Mouse (Mus musculus) lung, adult 2 months (tissue): ENCODE measurements around the gene Klk13.
"Not testable (repeated sequence)": the region's sequence is repeated elsewhere in the genome, so short reads cannot be mapped to it uniquely, and the experiment has no call there.

Experiments
- CTCF ChIP-seq: fragments of 200-500 bp; IDR thresholded peaks from 2 replicates; pipeline ENCODE4 v1.5.1; 2011; ENCODE audit warnings: mild to moderate bottlenecking, low read length, control low read depth; ENCODE audit not compliant: insufficient read depth
- POLR2A ChIP-seq: fragments of 200-500 bp; IDR thresholded peaks from 2 replicates; pipeline ENCODE4 v1.6.1; 2011; ENCODE audit warnings: low read depth, mild to moderate bottlenecking, control low read depth, low read length, borderline replicate concordance; ENCODE audit errors: extremely low read depth

GRCm38 (mm10) chr7:43682511-43682910 lies 29.9 kb upstream of the Klk13 start:
- TF ChIP-seq CTCF, POLR2A: not testable (repeated sequence)
